Mouse (Mus musculus): Measurements from ENCODE around the gene Mcoln1.

- TF ChIP-seq POLR2A (IDR thresholded peaks at IDR 0.05; ENCODE audit: borderline replicate concordance, insufficient read depth, low read length) = no peak
- TF ChIP-seq CTCF (IDR thresholded peaks at IDR 0.05; ENCODE audit: borderline replicate concordance, insufficient read depth, low read depth, low read length) = no peak
These were observed 48.3 kb upstream of the Mcoln1 start for GRCm38 (mm10) chr8:3451992-3452391.
